Mouse (Mus musculus): ENCODE measurements around the gene Ugcg.

DNA sequence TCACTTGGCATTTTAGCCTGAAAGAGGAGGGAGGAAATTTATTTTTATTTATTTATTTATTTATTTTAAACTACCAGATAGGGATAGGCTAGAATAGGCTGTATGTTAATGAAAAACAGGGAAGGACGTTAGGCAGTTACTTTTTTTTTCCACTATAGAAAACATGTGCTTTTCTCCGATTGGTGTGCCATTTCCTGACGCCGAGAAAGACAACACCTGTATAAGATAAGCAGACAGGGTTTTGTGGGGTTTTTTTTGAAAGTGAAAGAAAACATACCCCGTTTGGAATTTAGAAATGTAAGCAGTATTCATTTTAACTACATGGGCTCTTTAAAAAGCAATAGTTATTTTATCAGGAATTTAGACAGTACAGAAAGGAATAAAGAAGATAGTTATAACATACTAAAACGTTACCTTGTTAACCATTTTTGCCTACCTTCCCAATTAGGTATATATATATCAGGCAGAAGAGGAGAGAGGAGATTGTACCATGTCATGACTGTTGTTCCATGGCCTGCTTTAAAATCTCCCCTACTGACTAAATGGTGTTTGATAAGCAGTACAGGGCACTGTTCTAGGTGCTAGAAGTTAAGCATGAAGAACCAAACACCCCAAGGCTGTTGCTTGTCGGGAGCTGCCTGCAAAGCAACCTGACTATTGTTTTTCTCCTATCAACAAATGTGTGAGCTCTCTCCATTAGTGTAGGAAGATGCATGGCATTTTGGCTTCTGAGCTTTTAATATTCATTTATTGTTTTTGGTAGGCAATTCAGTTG lies 1.8 kb downstream of the Ugcg start:
- TF ChIP-seq POLR2A (IDR thresholded peaks at IDR 0.05; ENCODE audit: control insufficient read depth, extremely low read depth, insufficient read depth, low read length, poor library complexity) (no peak), CTCF (IDR thresholded peaks at IDR 0.05; ENCODE audit: borderline replicate concordance, control insufficient read depth, extremely low read depth, insufficient read depth, low read length, poor library complexity) (no peak)

Data from thymus, adult 2 months (tissue).